Mouse (Mus musculus) embryonic facial prominence, embryonic 15.5 days (tissue): ENCODE data around the gene Glod4. TPM values are rescaled to one million over a fixed set of nuclear protein-coding genes. Genes with fewer than 3 reads are reported as not detected.
A peak's percentile ranks its signal among the peaks of the same experiment; 100 is the strongest.

Experiments used
- ATAC-seq: fragments of 200-750 bp; cut with Nextera tagmentation; 2 replicates; pipeline ENCODE4 v1.8.0; 2017; ENCODE audit warnings: low read depth, moderate TSS enrichment; ENCODE audit not compliant: insufficient number of reproducible peaks, low FRiP score, low TSS enrichment
- H3K27ac ChIP-seq: fragments of 300-500 bp; sonication (generic); replicated peaks from 2 replicates; pipeline ENCODE4 v1.5.1; 2015; ENCODE audit warnings: mild to moderate bottlenecking, inconsistent platforms
- H3K27me3 ChIP-seq: fragments of 300-500 bp; sonication (generic); 2 replicates; pipeline ENCODE4 v1.6.1; 2015; ENCODE audit warnings: inconsistent platforms
- H3K36me3 ChIP-seq: fragments of 300-500 bp; sonication (generic); 2 replicates; pipeline ENCODE4 v1.6.1; 2015; ENCODE audit warnings: mild to moderate bottlenecking, inconsistent platforms
- H3K4me1 ChIP-seq: fragments of 300-500 bp; sonication (generic); 2 replicates; pipeline ENCODE4 v1.6.1; 2015; ENCODE audit warnings: inconsistent platforms
- H3K4me2 ChIP-seq: fragments of 300-500 bp; sonication (generic); replicated peaks from 2 replicates; pipeline ENCODE4 v1.6.1; 2015; ENCODE audit warnings: mild to moderate bottlenecking, inconsistent platforms
- H3K4me3 ChIP-seq: fragments of 300-500 bp; sonication (generic); replicated peaks from 2 replicates; pipeline ENCODE4 v1.5.1; 2015; ENCODE audit warnings: mild to moderate bottlenecking, inconsistent platforms
- H3K9ac ChIP-seq: fragments of 300-500 bp; sonication (generic); 2 replicates; pipeline ENCODE4 v1.6.1; 2015; ENCODE audit warnings: inconsistent platforms
- H3K9me3 ChIP-seq: fragments of 300-500 bp; sonication (generic); replicated peaks from 2 replicates; pipeline ENCODE4 v1.6.1; 2016; ENCODE audit warnings: inconsistent platforms
- WGBS: fragments of 180-500 bp; shearing (Covaris S2); methylation state at CpG from one replicate; pipeline ENCODE4 v1.1.7; 2015; 5-methylcytosine and 5-hydroxymethylcytosine counted together
- polyA plus RNA-seq: library from polyadenylated mRNA; unstranded; fragments of >200 nt; fragmentation: Nextera tagmentation; extraction: Ambion mirVana; gene quantifications from 2 replicates; pipeline ENCODE4 v1.2.1, GENCODE M21; 2015

Glod4 gene
- polyA plus RNA-seq, 1 experiment from 2014 or later = 126 TPM

DNA sequence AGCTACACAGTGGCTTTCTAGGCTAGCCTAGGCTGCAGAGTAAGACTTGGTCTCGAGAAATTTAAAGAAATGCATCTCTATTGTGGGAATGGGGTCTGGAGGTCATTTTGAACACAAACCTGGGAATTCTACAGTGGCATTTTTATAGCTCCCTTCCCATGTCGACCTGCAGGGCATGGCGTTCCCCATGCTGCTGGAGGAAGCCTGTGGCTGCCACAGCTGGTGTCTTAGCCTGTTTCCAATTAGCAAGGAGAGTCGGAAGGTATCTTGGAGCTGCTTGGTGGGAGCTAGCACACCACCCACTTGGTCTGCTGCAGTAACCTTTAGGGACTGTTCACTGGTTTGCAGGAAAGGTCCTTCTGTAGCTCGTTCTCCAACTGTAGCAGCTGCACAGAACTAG is 12.6 kb upstream of the Glod4 start:
- no peak for ATAC-seq
- Histone ChIP-seq H3K9ac (no peak overlapping the region), H3K4me1 (peaks cover 55% of the 10 kb centered on the region), H3K27me3 (no peaks in the 10 kb centered on the region), H3K9me3 (no peaks in the 10 kb centered on the region), H3K36me3 (peaks cover 41% of the 10 kb centered on the region), H3K4me2 (no peak overlapping the region), H3K27ac (peak overlapping the region; percentile 44), H3K4me3 (no peak overlapping the region)
- WGBS = 21% methylated on average over 5 of the region's 5 CpGs

DNA sequence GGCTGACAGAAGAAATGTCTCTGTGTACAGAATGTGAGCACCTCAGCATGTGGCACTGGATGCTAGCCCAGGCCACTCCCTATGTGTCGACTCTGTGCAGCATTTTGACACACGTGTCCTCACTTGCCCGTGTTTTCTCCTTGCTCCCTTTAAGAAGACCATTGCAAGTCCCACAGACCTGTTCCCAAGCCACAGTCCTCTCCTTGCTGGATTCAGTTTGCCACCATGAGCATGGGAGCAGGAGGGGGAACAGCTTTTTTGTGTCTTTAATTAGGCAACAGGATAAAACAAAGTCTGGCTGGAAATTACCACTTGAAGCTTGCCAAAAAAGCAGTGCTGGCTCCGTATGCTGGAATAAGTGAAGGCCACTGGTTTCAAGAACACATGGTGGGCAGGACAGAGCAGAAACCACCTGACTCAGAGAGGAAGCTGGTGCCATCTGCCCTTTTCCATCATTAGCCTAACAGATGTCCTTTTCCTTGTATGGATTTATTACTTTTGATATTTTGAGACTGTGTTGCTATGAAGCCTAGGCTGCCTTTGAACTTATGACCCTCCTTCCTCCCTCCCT is 12.0 kb upstream of the Glod4 start:
- no peak overlapping the region for H3K4me3 ChIP-seq
- H3K9ac ChIP-seq = no peak overlapping the region
- no peaks in the 10 kb centered on the region for H3K9me3 ChIP-seq
- H3K27me3 ChIP-seq = no peaks in the 10 kb centered on the region
- ATAC-seq = no peak
- peaks cover 41% of the 10 kb centered on the region for H3K36me3 ChIP-seq
- H3K4me2 ChIP-seq = no peak overlapping the region
- H3K4me1 ChIP-seq = peaks cover 52% of the 10 kb centered on the region
- 47% methylated on average over 4 of the region's 4 CpGs for WGBS
- H3K27ac ChIP-seq = peak overlapping the region; percentile 44

DNA sequence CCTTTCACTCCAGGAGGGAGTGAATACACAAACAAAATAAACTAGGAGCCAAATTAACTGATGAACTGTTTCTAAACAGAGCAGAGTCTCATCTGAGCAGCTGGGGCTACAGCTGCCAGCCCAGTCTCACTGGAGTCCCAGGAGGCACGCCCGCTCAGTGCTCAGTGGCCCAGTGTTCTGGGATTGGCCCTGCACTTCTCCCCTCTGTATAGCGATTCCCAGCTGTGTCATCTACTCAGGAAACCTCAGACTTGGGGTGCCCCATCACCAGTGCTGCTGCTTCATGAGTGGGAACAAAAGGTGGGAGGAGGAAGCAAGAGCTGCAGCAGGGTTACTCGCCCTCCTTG is 10.4 kb upstream of the Glod4 start:
- Histone ChIP-seq H3K9me3 (no peaks in the 10 kb centered on the region), H3K4me2 (no peak overlapping the region), H3K36me3 (peaks cover 42% of the 10 kb centered on the region), H3K4me1 (peaks cover 50% of the 10 kb centered on the region), H3K27ac (peak overlapping the region; percentile 72), H3K9ac (peak overlapping the region; percentile 12; the same call in 1 of the 2 replicates), H3K27me3 (no peaks in the 10 kb centered on the region), H3K4me3 (no peak overlapping the region)
- 0 out of 2 replicates have a peak, but pooled peaks have one; percentile 44 for ATAC-seq
- 72% methylated on average over 4 of the region's 4 CpGs for WGBS

DNA sequence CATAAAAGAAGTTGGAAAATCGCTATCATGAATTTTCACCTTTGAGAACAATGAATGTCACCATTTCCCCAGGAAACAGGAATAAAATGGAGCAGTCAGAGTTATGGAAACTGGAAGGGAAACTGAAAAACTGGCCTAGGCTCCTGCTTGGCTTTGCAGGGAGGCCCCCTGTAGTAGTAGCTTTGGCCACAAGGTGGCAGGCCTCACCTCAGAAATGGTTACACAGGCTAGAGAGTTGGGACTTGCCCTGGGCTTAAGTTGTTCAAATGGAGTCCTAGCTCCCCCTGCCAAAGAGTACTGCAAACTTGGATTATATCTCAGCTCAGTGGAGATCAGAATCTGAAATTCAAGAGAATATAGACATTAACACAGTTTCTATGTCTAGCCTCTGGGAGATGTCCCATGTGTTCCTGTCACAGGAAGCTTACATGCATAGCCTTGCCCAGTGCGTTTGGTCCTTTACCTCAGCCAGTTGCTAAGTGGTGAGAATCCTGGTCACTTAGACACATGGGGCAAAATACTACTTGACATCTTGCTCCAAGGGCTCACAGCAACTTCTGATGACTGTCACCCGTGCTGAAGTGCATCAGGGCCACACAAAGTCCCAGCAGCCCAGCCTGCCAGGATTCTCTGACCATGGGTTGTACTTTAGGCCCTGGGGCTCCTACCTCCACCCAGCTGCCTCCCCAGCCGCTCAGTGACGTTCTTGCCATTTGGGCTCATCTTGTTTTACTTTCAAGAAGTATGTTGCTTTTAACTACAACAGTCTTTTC is 9.8 kb upstream of the Glod4 start:
- Histone ChIP-seq H3K9ac (no peak overlapping the region), H3K27me3 (no peaks in the 10 kb centered on the region), H3K4me2 (no peak overlapping the region), H3K4me3 (no peak overlapping the region), H3K27ac (peak overlapping the region; percentile 72), H3K9me3 (no peaks in the 10 kb centered on the region), H3K36me3 (peaks cover 43% of the 10 kb centered on the region), H3K4me1 (peaks cover 50% of the 10 kb centered on the region)
- 37% methylated on average over 5 of the region's 5 CpGs for WGBS
- ATAC-seq = peak; percentile 84

DNA sequence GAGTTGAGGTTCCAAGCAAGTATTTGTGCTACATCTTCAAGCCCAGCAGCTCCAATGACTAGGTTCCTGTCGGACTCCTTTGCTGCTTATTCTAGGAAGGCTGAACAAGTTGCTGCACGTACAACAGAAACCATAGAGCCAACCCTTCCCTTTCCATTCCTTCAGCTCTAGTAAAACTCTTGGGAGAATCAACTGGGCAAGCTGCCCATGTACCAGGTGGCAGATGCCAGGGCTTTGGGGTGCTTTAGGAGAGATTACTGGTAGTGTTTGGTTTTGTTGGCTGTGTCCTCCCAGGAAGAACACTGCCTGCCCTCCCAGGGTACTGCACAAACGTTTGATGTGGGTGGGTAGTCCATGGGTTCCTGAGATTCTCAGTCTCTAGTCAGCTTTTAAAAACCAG is 8.5 kb upstream of the Glod4 start:
- no peak overlapping the region for H3K4me3 ChIP-seq
- 0 out of 2 replicates have a peak overlapping the region, but pooled peaks have one; percentile 17 for H3K27ac ChIP-seq
- WGBS = 54% methylated on average over 3 of the region's 3 CpGs
- H3K9me3 ChIP-seq = no peaks in the 10 kb centered on the region
- no peak overlapping the region for H3K9ac ChIP-seq
- ATAC-seq = no peak
- peaks cover 46% of the 10 kb centered on the region for H3K4me1 ChIP-seq
- no peak overlapping the region for H3K4me2 ChIP-seq
- no peaks in the 10 kb centered on the region for H3K27me3 ChIP-seq
- H3K36me3 ChIP-seq = peaks cover 35% of the 10 kb centered on the region

DNA sequence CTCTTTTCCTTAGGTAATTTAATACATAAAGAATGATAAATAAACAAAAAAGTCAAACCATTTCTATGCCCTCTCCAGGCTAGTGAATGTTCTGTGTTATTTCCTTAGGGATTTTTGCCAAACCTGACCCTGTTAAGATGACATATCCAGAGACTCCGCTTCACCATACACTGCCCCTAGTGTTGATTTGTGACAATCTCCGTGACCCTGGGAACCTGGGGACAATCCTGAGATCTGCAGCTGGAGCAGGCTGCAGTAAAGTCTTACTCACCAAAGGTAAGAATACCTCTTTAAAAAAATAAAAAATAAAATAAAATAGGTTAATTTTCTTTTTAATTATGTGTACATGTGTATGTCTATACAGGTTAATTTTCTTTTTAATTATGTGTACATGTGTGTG is 3.7 kb upstream of the Glod4 start:
- 46% methylated on average over 2 of the region's 2 CpGs for WGBS
- no peak overlapping the region for H3K9ac ChIP-seq
- ATAC-seq = no peak
- H3K27me3 ChIP-seq = no peaks in the 10 kb centered on the region
- H3K36me3 ChIP-seq = peaks cover 31% of the 10 kb centered on the region
- peaks cover 24% of the 10 kb centered on the region for H3K4me1 ChIP-seq
- no peaks in the 10 kb centered on the region for H3K9me3 ChIP-seq
- H3K27ac ChIP-seq = no peak overlapping the region
- H3K4me3 ChIP-seq = no peak overlapping the region
- no peak overlapping the region for H3K4me2 ChIP-seq

DNA sequence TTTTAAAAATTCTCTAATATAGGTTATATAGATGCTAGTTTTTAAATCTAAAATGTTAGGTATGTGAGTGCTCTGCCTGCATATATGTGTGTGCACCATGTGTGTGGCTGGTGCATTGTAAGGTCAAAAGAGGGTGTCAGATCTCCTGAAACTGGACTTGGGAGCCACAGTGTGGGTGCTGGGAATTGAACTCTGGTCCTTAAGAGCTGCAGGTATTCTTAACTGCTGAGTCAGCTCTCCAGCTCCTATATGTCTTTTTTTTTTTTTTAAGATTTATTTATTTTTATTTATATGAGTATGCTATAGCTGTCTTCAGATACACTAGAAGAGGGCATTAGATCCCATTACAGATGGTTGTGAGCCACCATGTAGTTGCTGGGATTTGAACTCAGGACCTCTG is 2.9 kb upstream of the Glod4 start:
- H3K27me3 ChIP-seq = no peaks in the 10 kb centered on the region
- no peak overlapping the region for H3K9ac ChIP-seq
- peaks cover 19% of the 10 kb centered on the region for H3K4me1 ChIP-seq
- no peak overlapping the region for H3K4me2 ChIP-seq
- ATAC-seq = no peak
- H3K4me3 ChIP-seq = no peak overlapping the region
- H3K9me3 ChIP-seq = no peaks in the 10 kb centered on the region
- H3K36me3 ChIP-seq = peaks cover 31% of the 10 kb centered on the region
- H3K27ac ChIP-seq = no peak overlapping the region

DNA sequence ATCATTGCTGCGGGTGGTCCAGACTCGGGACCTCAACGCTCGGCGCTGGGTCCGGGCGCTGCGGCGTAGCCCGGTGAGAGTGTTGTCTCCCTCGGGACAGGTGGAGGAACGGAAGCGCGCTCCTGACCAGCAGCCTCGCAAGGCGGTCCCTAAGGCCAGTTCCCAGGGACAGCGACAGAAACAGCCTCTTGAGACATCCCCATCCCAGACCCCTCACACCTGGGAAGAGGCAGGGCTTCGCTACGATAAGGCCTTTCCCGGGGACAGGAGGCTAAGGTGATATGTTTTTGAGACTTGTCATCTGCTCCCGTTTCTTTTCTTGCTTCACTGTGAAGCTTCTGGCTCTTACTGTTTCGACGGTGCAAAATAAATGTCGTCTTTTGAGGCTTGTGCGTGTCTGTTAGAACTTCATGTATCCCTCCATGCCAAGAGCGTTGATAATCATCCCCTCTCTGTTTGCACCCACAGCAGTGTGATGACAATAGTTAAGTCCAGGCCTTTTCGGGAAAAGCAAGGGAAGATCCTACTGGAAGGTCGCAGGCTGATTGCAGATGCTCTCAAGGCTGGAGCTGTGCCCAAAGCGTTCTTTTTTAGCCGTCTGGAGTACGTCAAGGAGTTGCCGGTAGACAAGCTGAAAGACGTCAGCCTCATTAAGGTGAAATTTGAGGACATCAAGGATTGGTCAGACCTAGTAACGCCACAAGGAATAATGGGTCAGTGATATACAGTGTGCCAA is 454 bp upstream of the Glod4 start:
- peak overlapping the region; percentile 80 for H3K4me2 ChIP-seq
- H3K4me1 ChIP-seq = peaks cover 19% of the 10 kb centered on the region
- ATAC-seq = no peak
- H3K9ac ChIP-seq = peak overlapping the region; percentile 88
- 1% methylated on average over 34 of the region's 34 CpGs for WGBS
- H3K9me3 ChIP-seq = no peaks in the 10 kb centered on the region
- H3K4me3 ChIP-seq = peak overlapping the region; percentile 94
- peak overlapping the region; percentile 86; the same call in 1 of the 2 replicates for H3K27ac ChIP-seq
- H3K27me3 ChIP-seq = no peaks in the 10 kb centered on the region
- peaks cover 24% of the 10 kb centered on the region for H3K36me3 ChIP-seq

DNA sequence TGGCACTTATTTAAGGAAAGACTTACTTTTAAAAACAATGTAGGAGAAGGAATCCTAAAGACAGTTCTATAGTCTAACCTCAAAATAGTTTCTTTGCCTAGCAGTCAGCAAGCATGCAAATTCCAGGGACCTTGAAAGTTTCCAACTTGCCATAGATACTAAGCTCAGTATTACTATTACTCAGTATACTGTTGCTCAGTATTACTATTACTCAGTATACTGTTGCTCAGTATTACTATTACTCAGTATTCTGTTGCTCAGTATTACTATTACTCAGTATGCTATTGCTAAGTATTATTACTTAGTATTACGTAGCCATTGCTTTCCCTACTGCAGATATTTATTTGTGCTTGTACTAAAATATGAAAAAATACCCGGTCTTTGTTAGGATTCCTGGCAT is 3.8 kb downstream of the Glod4 start:
- WGBS = 96% methylated on average over 2 of the region's 2 CpGs
- Histone ChIP-seq H3K4me2 (no peak overlapping the region), H3K27me3 (no peaks in the 10 kb centered on the region), H3K27ac (no peak overlapping the region), H3K36me3 (peaks cover 47% of the 10 kb centered on the region), H3K9me3 (no peaks in the 10 kb centered on the region), H3K9ac (no peak overlapping the region), H3K4me1 (peaks cover 15% of the 10 kb centered on the region), H3K4me3 (no peak overlapping the region)
- ATAC-seq = no peak

DNA sequence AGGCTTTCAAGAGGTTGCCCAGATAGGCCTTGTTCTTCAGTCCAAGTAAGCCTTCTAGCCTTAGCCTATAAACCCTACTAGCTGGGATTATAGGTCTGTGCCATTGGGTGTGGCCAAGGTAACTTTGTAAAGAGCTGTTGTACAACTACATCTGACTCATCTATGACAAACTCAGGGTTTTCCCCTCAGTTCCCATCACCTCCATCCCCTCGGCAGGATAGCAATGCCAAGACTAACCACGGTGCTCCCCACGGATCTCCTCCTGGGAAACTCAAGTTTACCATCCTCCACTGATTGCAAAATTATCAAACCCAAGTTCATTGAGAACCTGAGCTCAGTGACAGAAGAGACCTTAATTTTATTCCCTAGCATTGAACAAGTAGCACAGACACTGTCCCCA is 7.4 kb downstream of the Glod4 start:
- H3K27me3 ChIP-seq = no peaks in the 10 kb centered on the region
- H3K36me3 ChIP-seq = peaks cover 72% of the 10 kb centered on the region
- no peak overlapping the region for H3K27ac ChIP-seq
- 82% methylated on average over 3 of the region's 3 CpGs for WGBS
- H3K9me3 ChIP-seq = no peaks in the 10 kb centered on the region
- no peak overlapping the region for H3K4me2 ChIP-seq
- ATAC-seq = no peak
- no peak overlapping the region for H3K4me3 ChIP-seq
- no peaks in the 10 kb centered on the region for H3K4me1 ChIP-seq
- no peak overlapping the region for H3K9ac ChIP-seq

DNA sequence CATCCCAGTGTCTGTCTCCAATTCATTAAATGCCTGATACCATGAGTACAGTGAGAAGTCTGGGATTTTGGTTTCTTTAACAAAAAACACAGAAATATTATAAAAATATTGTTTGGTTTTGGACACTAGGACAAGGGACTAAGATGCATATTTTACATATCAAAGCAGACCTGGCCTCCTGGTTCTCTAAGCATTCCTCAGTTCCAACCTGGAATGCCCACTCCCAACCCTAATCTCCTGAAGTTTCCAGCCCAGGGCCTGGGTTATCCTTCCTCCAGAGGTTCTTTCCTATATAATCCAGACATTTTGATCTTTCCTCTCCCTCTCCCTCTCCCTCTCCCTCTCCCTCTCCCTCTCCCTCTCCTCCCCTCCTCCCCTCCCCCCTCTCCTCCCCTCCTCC is 18.5 kb downstream of the Glod4 start:
- ATAC-seq = no peak
- peaks cover 47% of the 10 kb centered on the region for H3K36me3 ChIP-seq
- no peak overlapping the region for H3K27ac ChIP-seq

More for the DNA sequence above, 18.5 kb downstream of the Glod4 start:
- no peak overlapping the region for H3K4me3 ChIP-seq
- H3K4me2 ChIP-seq = no peak overlapping the region
- H3K27me3 ChIP-seq = no peaks in the 10 kb centered on the region
- H3K4me1 ChIP-seq = no peaks in the 10 kb centered on the region
- no peak overlapping the region for H3K9ac ChIP-seq
- H3K9me3 ChIP-seq = no peaks in the 10 kb centered on the region
